Mouse (Mus musculus) erythroblast, embryonic 14.5 days (primary cell): ENCODE results near the gene Gm45713. TPM values are rescaled to one million over a fixed set of nuclear protein-coding genes. Genes with fewer than 3 reads are reported as not detected.
A peak's percentile ranks its signal among the peaks of the same experiment; 100 is the strongest.

Experiments used
- H3K27me3 ChIP-seq: 2 replicates; pipeline ENCODE4 v1.6.1; 2012; ENCODE audit warnings: inconsistent platforms; ENCODE audit not compliant: control insufficient read depth
- H3K36me3 ChIP-seq: 2 replicates; pipeline ENCODE4 v1.6.1; 2012; ENCODE audit warnings: mild to moderate bottlenecking, inconsistent platforms; ENCODE audit not compliant: control insufficient read depth
- H3K4me1 ChIP-seq: 2 replicates; pipeline ENCODE4 v1.6.1; 2012; ENCODE audit warnings: inconsistent platforms; ENCODE audit not compliant: control insufficient read depth
- H3K4me3 ChIP-seq: replicated peaks from 2 replicates; pipeline ENCODE3; 2012; ENCODE audit warnings: moderate library complexity, mild to moderate bottlenecking, inconsistent platforms
- H3K9me3 ChIP-seq: 2 replicates; pipeline ENCODE4 v1.6.1; 2012; ENCODE audit warnings: low read length, inconsistent platforms, mixed read lengths; ENCODE audit not compliant: control insufficient read depth
- GATA1 ChIP-seq: IDR thresholded peaks from 2 replicates; pipeline ENCODE4 v1.6.1; 2012; ENCODE audit warnings: low read length, inconsistent platforms, mixed read lengths
- TAL1 ChIP-seq: IDR thresholded peaks from 3 replicates; pipeline ENCODE4 v1.6.1; 2012; ENCODE audit warnings: low read length, inconsistent platforms, mixed read lengths
- polyA plus RNA-seq: library from polyadenylated mRNA; stranded (reverse); fragments of >175 nt; gene quantifications from 2 replicates; pipeline ENCODE4 v1.2.3, GENCODE M21; 2012

The Gm45713 gene
- polyA plus RNA-seq, 1 experiment, result not detected

- peaks cover 37% of the 10 kb centered on the region for H3K4me1 ChIP-seq
- no peaks in the 10 kb centered on the region; the same call in 1 of the 2 replicates for H3K36me3 ChIP-seq
- peak overlapping the region; percentile 56 for H3K4me3 ChIP-seq
- H3K27me3 ChIP-seq, result peaks cover 4% of the 10 kb centered on the region; the same call in 1 of the 2 replicates
- peaks cover under 1% of the 10 kb centered on the region for H3K9me3 ChIP-seq
- TF ChIP-seq TAL1, result no peak
- no peak for TF ChIP-seq GATA1
These were observed 44.7 kb downstream of the Gm45713 start for GRCm38 (mm10) chr7:45091001-45091990.

- Histone ChIP-seq H3K9me3 (peaks cover 5% of the 10 kb centered on the region), H3K4me3 (no peak overlapping the region), H3K4me1 (peaks cover 37% of the 10 kb centered on the region), H3K36me3 (peaks cover 4% of the 10 kb centered on the region), H3K27me3 (peaks cover 4% of the 10 kb centered on the region; the same call in 1 of the 2 replicates)
- no peak for TF ChIP-seq GATA1
- no peak for TF ChIP-seq TAL1
These were observed 45.6 kb downstream of the Gm45713 start for GRCm38 (mm10) chr7:45090251-45090977.

GRCm38 (mm10) chr7:45088597-45088996 is 47.4 kb downstream of the Gm45713 start:
- Histone ChIP-seq H3K36me3 (peaks cover 4% of the 10 kb centered on the region), H3K27me3 (peaks cover 4% of the 10 kb centered on the region; the same call in 1 of the 2 replicates), H3K4me1 (peaks cover 34% of the 10 kb centered on the region), H3K9me3 (peaks cover 5% of the 10 kb centered on the region), H3K4me3 (no peak overlapping the region)
- no peak for TF ChIP-seq GATA1
- no peak for TF ChIP-seq TAL1

DNA sequence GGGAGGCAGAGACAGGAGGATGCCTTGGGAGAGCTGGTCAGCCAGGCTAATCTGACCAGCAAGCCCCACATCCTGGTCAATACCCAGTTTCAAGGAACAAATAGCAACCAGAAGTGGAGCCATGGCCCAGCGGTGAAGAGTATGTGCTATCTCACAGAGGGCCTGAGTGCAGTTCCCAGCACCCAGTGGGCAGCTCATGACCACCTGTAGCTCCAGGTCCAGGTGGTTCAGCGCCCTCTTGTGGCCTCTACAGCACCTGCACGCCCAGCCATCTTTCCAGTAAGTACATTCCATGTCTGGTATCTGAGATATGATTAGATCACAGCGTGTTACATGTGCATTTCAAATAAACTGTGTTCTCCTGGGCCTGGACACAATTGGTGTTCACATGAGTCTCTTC is 49.9 kb downstream of the Gm45713 start:
- Histone ChIP-seq H3K36me3 (peaks cover 4% of the 10 kb centered on the region), H3K4me3 (no peak overlapping the region), H3K9me3 (peaks cover 5% of the 10 kb centered on the region), H3K27me3 (no peaks in the 10 kb centered on the region), H3K4me1 (peaks cover 33% of the 10 kb centered on the region)
- TF ChIP-seq TAL1, result no peak
- TF ChIP-seq GATA1, result no peak

GRCm38 (mm10) chr7:45083300-45083890 is 52.6 kb downstream of the Gm45713 start:
- H3K4me1 ChIP-seq, result peaks cover 27% of the 10 kb centered on the region
- peaks cover 5% of the 10 kb centered on the region for H3K9me3 ChIP-seq
- H3K4me3 ChIP-seq, result peak overlapping the region; percentile 10
- no peaks in the 10 kb centered on the region for H3K27me3 ChIP-seq
- TF ChIP-seq GATA1, result no peak
- TF ChIP-seq TAL1, result no peak
- peaks cover 4% of the 10 kb centered on the region for H3K36me3 ChIP-seq

GRCm38 (mm10) chr7:45082401-45083299 is 53.4 kb downstream of the Gm45713 start:
- Histone ChIP-seq H3K27me3 (no peaks in the 10 kb centered on the region), H3K9me3 (peaks cover 5% of the 10 kb centered on the region), H3K4me1 (peaks cover 28% of the 10 kb centered on the region), H3K4me3 (peak overlapping the region; percentile 35), H3K36me3 (peaks cover 10% of the 10 kb centered on the region)
- no peak for TF ChIP-seq TAL1
- TF ChIP-seq GATA1, result no peak

DNA sequence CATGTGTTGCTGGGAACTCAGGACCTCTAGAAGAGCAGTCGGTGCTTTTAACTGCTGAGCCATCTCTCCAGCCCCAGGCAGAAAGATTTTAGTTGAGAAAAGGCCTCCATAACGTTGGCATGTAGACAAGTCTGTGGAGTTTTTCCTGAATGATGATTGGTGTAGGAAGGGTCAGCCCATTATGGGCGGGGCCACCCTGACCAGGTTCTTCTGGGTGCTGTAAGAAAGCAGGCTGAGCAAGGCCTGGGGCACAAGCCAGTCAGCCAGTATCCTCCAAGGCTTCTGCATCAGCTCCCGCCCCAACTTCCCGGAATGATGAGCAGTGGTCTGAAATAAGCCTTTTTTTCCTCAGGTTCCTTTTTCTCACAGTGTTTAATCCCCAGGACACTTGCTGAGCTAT is 55.0 kb downstream of the Gm45713 start:
- TF ChIP-seq TAL1, result no peak
- no peak for TF ChIP-seq GATA1
- peaks cover 28% of the 10 kb centered on the region for H3K4me1 ChIP-seq
- peaks cover 24% of the 10 kb centered on the region for H3K36me3 ChIP-seq
- no peak overlapping the region for H3K4me3 ChIP-seq
- H3K27me3 ChIP-seq, result no peaks in the 10 kb centered on the region
- H3K9me3 ChIP-seq, result peaks cover 2% of the 10 kb centered on the region

DNA sequence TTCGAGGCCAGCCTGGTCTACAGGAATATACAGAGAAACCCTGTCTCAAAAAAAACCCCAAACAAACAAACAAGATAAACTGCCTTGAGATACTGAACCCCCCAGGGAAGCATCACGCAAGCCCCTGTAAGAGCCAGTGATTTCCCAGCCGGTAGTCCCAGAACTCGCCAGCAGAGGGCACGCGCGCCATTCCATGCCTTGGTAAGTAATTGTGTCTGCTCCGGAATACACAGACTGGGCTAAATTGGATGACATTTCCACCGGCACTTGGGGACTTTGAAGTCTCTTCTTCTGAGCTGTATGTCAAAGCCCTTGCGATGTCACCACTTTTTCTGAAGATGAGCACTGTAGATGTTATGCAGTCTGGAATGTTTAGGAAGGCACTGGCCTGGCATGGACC is 56.2 kb downstream of the Gm45713 start:
- Histone ChIP-seq H3K4me3 (no peak overlapping the region), H3K4me1 (peaks cover 30% of the 10 kb centered on the region), H3K9me3 (no peaks in the 10 kb centered on the region), H3K27me3 (no peaks in the 10 kb centered on the region), H3K36me3 (peaks cover 34% of the 10 kb centered on the region)
- TF ChIP-seq GATA1, result no peak
- no peak for TF ChIP-seq TAL1
